Mouse (Mus musculus) stomach, embryonic 16.5 days (tissue): ENCODE results near the gene Cckbr. TPM values are rescaled to one million over a fixed set of nuclear protein-coding genes. Genes with fewer than 3 reads are reported as not detected.

ENCODE experiments used
- ATAC-seq: fragments of 200-750 bp; cut with Nextera tagmentation; 2 replicates; pipeline ENCODE4 v1.8.0; 2017; ENCODE audit warnings: moderate number of reproducible peaks, moderate TSS enrichment; ENCODE audit not compliant: insufficient read depth, low FRiP score
- H3K27ac ChIP-seq: fragments of 300-500 bp; sonication (generic); 2 replicates; pipeline ENCODE4 v1.5.1; 2014; ENCODE audit warnings: low read length
- H3K27me3 ChIP-seq: fragments of 300-500 bp; sonication (generic); 2 replicates; pipeline ENCODE4 v1.6.1; 2014; ENCODE audit warnings: low read length, control low read depth, mixed read lengths; ENCODE audit not compliant: control insufficient read depth, insufficient read depth
- H3K36me3 ChIP-seq: fragments of 300-500 bp; sonication (generic); 2 replicates; pipeline ENCODE4 v1.6.1; 2014; ENCODE audit warnings: low read length; ENCODE audit not compliant: control insufficient read depth, insufficient read depth
- H3K4me1 ChIP-seq: fragments of 300-500 bp; sonication (generic); 2 replicates; pipeline ENCODE4 v1.6.1; 2014; ENCODE audit warnings: low read length, control low read depth, mixed read lengths; ENCODE audit not compliant: control insufficient read depth, insufficient read depth
- H3K4me2 ChIP-seq: fragments of 300-500 bp; sonication (generic); 2 replicates; pipeline ENCODE4 v1.6.1; 2014; ENCODE audit warnings: low read depth, low read length, mixed read lengths
- H3K4me3 ChIP-seq: fragments of 300-500 bp; sonication (generic); replicated peaks from 2 replicates; pipeline ENCODE4 v1.5.1; 2014; ENCODE audit warnings: mild to moderate bottlenecking, low read length
- H3K9ac ChIP-seq: fragments of 300-500 bp; sonication (generic); 2 replicates; pipeline ENCODE4 v1.6.1; 2014; ENCODE audit warnings: low read length
- H3K9me3 ChIP-seq: fragments of 300-500 bp; sonication (generic); replicated peaks from 2 replicates; pipeline ENCODE4 v1.6.1; 2016; ENCODE audit warnings: low read length, control low read depth; ENCODE audit not compliant: control insufficient read depth
- WGBS: fragments of 180-500 bp; shearing (Covaris S2); extraction: QIAGEN DNeasy Blood & Tissue Kit; methylation state at CpG from one replicate; pipeline ENCODE4 v1.1.7; 2014; 5-methylcytosine and 5-hydroxymethylcytosine counted together
- polyA plus RNA-seq: library from polyadenylated mRNA; unstranded; fragments of >200 nt; fragmentation: Nextera tagmentation; extraction: Ambion mirVana; gene quantifications from 2 replicates; pipeline ENCODE4 v1.2.1, GENCODE M21; 2015

The Cckbr gene
- polyA plus RNA-seq, 1 experiment from 2014 or later: 1.3 TPM

DNA sequence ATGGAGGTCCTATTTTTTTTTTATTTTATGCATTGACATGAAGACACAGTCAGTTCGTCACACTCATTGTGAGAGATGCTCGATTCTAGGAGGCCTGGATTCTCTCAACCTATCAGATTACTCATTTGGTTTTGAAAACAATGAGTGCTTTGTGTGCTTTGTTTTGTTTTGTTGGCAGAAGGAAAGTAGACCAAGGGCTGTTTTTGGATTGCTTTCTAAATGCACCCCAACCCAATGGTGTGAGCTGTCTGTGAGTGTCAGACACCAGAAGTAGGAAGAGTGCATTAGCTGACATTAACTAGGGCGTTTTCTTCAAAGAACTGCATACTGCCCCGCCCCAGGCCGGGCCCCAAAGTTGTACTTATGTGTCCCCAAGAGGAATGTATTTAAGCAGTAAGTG is 54.5 kb downstream of the Cckbr start:
- Histone ChIP-seq H3K9ac (peak overlapping the region; percentile 89), H3K4me3 (no peak overlapping the region), H3K27me3 (no peaks in the 10 kb centered on the region), H3K36me3 (no peaks in the 10 kb centered on the region), H3K4me2 (peak overlapping the region; percentile 80), H3K9me3 (no peaks in the 10 kb centered on the region), H3K27ac (peak overlapping the region; percentile 94; the same call in 1 of the 2 replicates), H3K4me1 (peaks cover 11% of the 10 kb centered on the region; the same call in 1 of the 2 replicates)
- no peak for ATAC-seq
- 69% methylated on average over 5 of the region's 5 CpGs for WGBS

DNA sequence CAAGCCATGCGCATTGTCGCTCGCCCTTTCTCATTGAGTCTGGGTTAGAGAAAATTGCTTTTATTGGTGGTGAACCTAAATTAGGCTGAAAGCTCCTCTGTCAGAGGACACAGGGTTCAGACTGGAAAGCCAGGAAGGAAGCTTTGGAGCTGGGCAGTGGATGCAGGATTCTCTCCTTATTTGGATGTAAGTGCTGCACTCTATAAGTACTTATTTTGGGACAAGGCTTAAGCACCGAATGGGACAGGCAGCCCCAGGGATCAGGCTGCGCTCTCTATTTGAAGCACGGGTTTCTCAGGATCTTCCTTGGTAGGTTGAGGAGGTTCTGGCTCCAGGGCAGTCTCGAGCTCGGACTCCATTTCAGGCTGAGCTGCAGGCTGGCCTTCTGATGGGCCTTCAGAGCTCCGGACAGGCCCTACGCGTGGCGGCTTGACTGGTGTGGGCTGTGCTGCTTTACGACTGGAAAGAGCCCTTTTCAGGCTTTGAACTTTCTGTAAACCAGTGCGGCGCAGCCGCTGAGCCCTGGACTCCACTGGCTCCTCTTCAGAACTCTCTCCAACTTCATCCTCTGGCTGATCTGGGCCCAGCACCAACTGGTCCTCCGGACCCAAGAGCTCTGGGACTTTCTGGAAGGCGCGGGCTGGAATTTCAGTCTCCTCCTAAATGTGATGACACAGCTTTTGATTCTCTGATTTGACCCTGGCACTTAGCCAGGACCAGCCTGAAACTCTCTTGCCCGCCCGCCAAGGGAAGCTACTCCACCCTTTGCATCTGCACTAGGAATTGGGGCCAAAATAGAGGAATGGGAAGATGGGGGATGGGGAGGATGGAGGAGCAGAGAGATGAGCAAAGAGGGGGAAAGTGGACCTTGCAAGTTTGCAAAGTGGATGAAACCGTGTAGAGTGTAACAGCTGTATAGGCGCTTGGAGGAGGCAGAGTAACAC is 55.3 kb downstream of the Cckbr start:
- peak; percentile 5; the same call in 1 of the 2 replicates for ATAC-seq
- Histone ChIP-seq H3K4me2 (peak overlapping the region; percentile 80), H3K27me3 (no peaks in the 10 kb centered on the region), H3K9me3 (no peaks in the 10 kb centered on the region), H3K9ac (peak overlapping the region; percentile 89), H3K27ac (peak overlapping the region; percentile 94), H3K4me1 (peaks cover 11% of the 10 kb centered on the region; the same call in 1 of the 2 replicates), H3K4me3 (peak overlapping the region; percentile 60), H3K36me3 (no peaks in the 10 kb centered on the region)
- WGBS: 53% methylated on average over 23 of the region's 23 CpGs

DNA sequence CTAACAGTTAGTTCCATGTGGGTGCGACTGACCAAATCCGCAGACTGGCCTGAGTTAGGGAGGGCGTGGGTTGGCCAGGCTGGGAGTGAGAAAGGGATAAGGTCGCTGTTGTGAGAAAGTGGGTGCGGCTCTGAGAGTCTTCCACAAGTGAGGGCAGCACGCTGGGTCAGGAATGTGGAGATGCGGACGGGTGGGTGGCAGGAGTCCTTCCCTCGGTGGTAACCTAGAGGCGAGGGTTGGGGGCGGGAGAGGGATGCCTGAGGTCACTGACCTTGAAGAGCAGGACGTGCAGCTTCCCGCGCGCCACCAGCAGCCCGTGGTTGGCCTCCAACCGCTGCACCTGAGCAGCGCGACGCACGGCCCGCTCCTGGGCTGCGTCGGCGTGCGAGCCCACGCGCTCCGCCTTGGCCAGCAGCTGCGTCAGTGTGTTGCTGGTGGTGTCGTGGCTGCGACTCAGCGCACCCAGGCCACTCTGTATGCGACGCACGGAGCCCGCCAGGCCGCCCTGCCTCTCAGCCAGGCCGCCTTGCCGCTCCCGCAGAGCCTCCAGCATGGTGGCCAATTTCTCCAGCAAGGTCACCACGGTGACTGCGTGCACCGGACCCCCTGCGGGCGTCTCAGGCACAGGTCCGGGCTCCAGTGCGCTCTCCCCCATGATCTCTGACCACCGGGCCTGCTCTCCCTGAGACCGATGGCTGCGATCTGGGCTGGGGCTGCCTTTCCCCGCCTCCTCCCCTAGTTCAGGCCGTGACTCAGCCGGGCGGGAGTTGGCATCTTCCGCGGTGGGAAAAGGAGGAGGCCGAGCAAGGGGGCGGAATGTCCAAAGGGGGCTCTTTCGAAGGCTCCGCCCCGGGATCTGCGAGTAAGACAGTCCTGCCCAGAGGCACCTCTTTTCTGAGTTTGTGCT is 56.2 kb downstream of the Cckbr start, which contains the start of gene Cavin3:
TSS of gene Cavin3 (minus strand) at position 796 of the 907 bp plus-strand sequence.
- peak within 1 kb of the TSS; percentile 89 for H3K9ac ChIP-seq
- peak within 1 kb of the TSS; percentile 60 for H3K4me3 ChIP-seq
- peak within 1 kb of the TSS; percentile 80 for H3K4me2 ChIP-seq
- H3K9me3 ChIP-seq: no peaks in the 10 kb centered on the region
- peak within 1 kb of the TSS; percentile 94 for H3K27ac ChIP-seq
- H3K36me3 ChIP-seq: no peaks in the 10 kb centered on the region
- ATAC-seq: peak; percentile 88
- no peaks in the 10 kb centered on the region for H3K27me3 ChIP-seq
- WGBS: 3% methylated on average over 60 of the region's 63 CpGs
- H3K4me1 ChIP-seq: peaks cover 11% of the 10 kb centered on the region; the same call in 1 of the 2 replicates

DNA sequence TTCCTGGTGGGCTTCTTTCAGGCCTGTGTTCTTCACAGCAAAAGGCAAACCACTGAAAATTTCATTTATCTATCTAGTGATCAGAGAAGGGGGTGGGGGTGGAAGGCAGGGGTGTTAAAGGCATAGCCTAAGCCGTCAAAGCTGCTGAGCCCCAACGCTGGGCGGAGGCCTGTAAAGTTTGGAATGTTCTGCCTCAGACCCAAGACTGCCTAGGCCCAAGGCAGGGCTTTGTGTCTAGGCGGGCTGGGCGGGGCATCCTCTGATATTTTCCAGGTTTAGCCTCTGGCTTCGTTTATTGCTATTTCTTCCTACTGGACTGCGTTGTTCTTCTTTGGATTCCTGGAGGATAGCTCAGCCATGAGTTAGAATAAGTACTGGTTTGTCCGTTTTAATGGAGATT is 56.9 kb downstream of the Cckbr start:
- WGBS: 30% methylated on average over 8 of the region's 8 CpGs
- no peaks in the 10 kb centered on the region for H3K9me3 ChIP-seq
- peak overlapping the region; percentile 94 for H3K27ac ChIP-seq
- no peaks in the 10 kb centered on the region for H3K27me3 ChIP-seq
- H3K4me3 ChIP-seq: peak overlapping the region; percentile 60
- peak overlapping the region; percentile 89 for H3K9ac ChIP-seq
- peak; percentile 85 for ATAC-seq
- H3K36me3 ChIP-seq: no peaks in the 10 kb centered on the region
- H3K4me1 ChIP-seq: peaks cover 11% of the 10 kb centered on the region; the same call in 1 of the 2 replicates
- H3K4me2 ChIP-seq: peak overlapping the region; percentile 80

DNA sequence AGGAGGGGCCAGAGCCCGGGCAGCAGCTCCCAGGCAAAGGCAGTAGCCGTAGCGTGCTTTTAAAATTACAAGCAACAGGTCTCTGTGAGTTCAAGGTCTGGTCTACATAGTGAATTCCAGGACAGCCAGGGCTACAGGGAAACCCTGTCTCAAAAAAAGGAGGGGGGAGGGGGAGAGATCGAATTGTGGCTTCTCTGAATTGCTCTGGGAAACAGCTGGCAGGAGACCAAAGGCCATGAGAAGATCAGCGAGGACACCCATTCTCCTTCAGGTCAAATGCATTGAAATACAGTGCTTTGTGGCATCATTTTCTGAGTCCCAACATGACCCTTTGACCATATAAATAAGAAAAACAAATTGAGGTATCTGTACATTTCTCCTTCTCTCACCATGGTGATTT is 59.5 kb downstream of the Cckbr start:
- H3K27ac ChIP-seq: no peak overlapping the region
- H3K4me2 ChIP-seq: no peak overlapping the region
- 57% methylated on average over 5 of the region's 5 CpGs for WGBS
- no peaks in the 10 kb centered on the region for H3K9me3 ChIP-seq
- H3K27me3 ChIP-seq: no peaks in the 10 kb centered on the region
- H3K4me3 ChIP-seq: no peak overlapping the region
- peaks cover 11% of the 10 kb centered on the region; the same call in 1 of the 2 replicates for H3K4me1 ChIP-seq
- no peaks in the 10 kb centered on the region for H3K36me3 ChIP-seq
- no peak for ATAC-seq
- no peak overlapping the region for H3K9ac ChIP-seq

DNA sequence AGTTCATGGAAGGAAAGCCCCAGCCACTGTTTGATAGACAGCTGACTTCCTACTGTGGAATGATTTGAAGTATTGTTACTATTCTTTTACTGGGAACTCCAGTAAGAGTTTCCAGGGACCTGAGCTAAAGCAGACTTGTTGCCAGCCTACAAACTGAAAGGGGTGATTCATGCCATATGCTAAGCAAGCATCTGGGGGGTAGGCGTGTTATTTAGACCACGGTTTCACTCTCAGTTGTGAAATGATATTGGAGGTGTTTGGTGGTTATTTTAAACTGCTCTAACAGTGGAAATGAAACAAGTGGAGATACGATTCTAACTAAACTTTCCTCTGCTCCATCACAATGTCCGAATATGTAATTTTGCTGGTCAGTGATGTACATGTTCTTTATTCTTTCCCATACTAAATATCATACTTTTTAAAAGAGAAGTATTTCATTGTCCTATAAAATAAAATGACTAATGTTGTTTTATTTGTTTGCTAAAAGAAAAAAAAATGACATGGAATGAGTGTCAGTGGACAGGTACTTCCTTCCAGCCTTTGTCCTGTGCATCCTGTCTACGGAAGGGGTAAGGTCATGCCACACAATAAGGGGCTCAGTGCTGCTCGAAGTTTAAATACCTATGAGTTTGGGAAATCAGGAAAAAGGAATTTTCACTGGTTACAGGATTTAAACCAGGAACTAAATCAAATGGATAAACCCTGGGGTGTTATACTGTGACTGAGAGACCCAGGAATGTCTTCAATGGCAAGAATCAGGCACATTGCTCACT is 61.8 kb downstream of the Cckbr start:
- no peaks in the 10 kb centered on the region for H3K9me3 ChIP-seq
- H3K9ac ChIP-seq: no peak overlapping the region
- H3K27me3 ChIP-seq: no peaks in the 10 kb centered on the region
- no peak overlapping the region for H3K27ac ChIP-seq
- H3K4me3 ChIP-seq: no peak overlapping the region
- H3K4me1 ChIP-seq: peaks cover 2% of the 10 kb centered on the region; the same call in 1 of the 2 replicates
- 73% methylated on average over 6 of the region's 6 CpGs for WGBS
- no peak for ATAC-seq
- H3K4me2 ChIP-seq: no peak overlapping the region
- no peaks in the 10 kb centered on the region for H3K36me3 ChIP-seq

DNA sequence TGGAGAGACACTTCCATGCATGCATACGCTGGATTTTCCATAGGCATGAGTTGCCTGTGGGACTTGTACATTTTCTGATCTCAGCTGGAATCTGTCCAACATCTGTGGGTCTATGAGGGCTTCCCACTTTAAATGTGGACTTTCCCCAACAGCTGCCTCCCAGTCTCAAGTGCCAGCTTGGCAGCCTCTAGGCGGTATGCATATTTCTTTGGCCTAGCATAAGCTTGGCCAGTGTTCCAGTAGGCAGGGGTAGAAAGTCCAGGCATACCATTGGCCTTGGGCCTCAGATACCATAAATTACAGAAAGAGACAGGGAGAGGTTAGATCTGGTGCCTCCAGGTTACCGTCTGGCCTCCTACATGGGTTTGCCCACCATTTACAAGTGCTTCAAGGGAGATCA is 72.3 kb downstream of the Cckbr start:
- H3K27ac ChIP-seq: no peak overlapping the region
- no peak for ATAC-seq

DNA sequence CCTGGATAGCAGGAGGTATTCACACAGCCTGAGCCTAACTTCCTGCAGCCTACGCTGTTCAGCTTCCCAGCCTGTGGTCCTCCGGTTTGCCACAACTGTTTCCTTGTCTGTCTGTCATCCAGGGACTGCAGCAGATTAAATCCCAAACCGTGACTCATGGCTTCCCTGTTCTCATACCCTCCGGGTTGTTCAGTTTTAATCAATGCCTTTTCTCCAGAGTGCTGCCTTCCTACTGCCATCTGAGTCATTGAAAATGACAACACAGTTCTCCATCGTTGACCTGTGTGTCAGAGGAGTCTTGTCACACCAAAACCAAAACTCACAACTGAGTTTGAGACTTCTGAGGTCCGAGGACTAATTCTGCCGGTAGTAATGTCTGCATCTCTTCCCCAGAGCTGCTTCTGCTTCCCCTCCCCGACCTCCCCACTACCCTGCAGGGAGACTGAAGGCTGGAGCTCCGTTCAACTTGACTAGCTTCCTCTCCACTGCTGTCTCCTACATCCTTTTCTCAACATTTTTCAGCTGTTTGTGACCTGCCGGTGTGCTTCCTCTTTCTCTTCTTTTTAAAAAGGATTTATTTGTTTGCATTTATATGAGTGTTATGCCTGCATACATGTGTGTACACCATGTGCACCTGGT is 73.4 kb downstream of the Cckbr start:
- Histone ChIP-seq H3K27ac (no peak overlapping the region), H3K4me1 (no peaks in the 10 kb centered on the region), H3K36me3 (no peaks in the 10 kb centered on the region), H3K4me3 (no peak overlapping the region), H3K27me3 (no peaks in the 10 kb centered on the region), H3K9me3 (no peaks in the 10 kb centered on the region), H3K9ac (no peak overlapping the region), H3K4me2 (no peak overlapping the region)
- WGBS: 48% methylated on average over 10 of the region's 10 CpGs
- ATAC-seq: no peak

More for the DNA sequence above, 72.3 kb downstream of the Cckbr start:
- Histone ChIP-seq H3K4me3 (no peak overlapping the region), H3K9ac (no peak overlapping the region), H3K4me2 (no peak overlapping the region), H3K4me1 (no peaks in the 10 kb centered on the region), H3K9me3 (no peaks in the 10 kb centered on the region), H3K27me3 (no peaks in the 10 kb centered on the region), H3K36me3 (no peaks in the 10 kb centered on the region)
- 85% methylated on average over 3 of the region's 3 CpGs for WGBS
